Mouse (Mus musculus) CH12.LX (cell line): Measurements from ENCODE around the gene Tgfb2. TPM values are rescaled to one million over a fixed set of nuclear protein-coding genes. Genes with fewer than 3 reads are reported as not detected.

Experiments
- DNase-seq: peaks from one replicate; pipeline ENCODE4 v3.0.0-alpha.2; 2013; ENCODE audit errors: extremely low read depth
- H3K27ac ChIP-seq: 2 replicates; pipeline ENCODE4 v1.5.1; 2012; ENCODE audit warnings: low read depth, mild to moderate bottlenecking, control low read depth, moderate library complexity; ENCODE audit not compliant: insufficient read depth
- H3K27me3 ChIP-seq: replicated peaks from 2 replicates; pipeline ENCODE3; 2012; ENCODE audit warnings: inconsistent platforms
- H3K36me3 ChIP-seq, 2 experiments: replicated peaks in 1 of 2; 2 replicates each; pipeline versions ENCODE3 to v1.6.1; 2012; ENCODE audit warnings: inconsistent platforms in 1 of 2, low read length in 1 of 2, mild to moderate bottlenecking in 1 of 2, mixed read lengths in 1 of 2, moderate library complexity in 1 of 2; ENCODE audit not compliant: control insufficient read depth in 1 of 2, insufficient read depth in 1 of 2
- H3K4me1 ChIP-seq, 2 experiments: 2 replicates each; pipeline ENCODE4 v1.6.1; 2012; ENCODE audit warnings: inconsistent platforms in 1 of 2, moderate library complexity in 1 of 2; ENCODE audit not compliant: insufficient read depth in 2 of 2, control insufficient read depth in 1 of 2
- H3K4me2 ChIP-seq: 2 replicates; pipeline ENCODE4 v1.6.1; 2012; ENCODE audit warnings: low read depth, mild to moderate bottlenecking, control low read depth; ENCODE audit not compliant: poor library complexity, insufficient read depth, severe bottlenecking
- H3K4me3 ChIP-seq, 3 experiments: fragments of 150-350 bp in 1 of 3; sonication (generic) in 1 of 3; replicated peaks in 1 of 3; 2 replicates each; pipeline versions ENCODE3 to v1.5.1; 2011 to 2012; ENCODE audit warnings: low read depth in 2 of 3, low read length in 2 of 3, mild to moderate bottlenecking in 2 of 3, moderate library complexity in 2 of 3, control low read depth in 1 of 3, improper control_type of control experiment in 1 of 3, inconsistent platforms in 1 of 3, mixed read lengths in 1 of 3; ENCODE audit not compliant: poor library complexity in 1 of 3
- H3K79me2 ChIP-seq: replicated peaks from 2 replicates; pipeline ENCODE4 v1.6.1; 2012; ENCODE audit warnings: mild to moderate bottlenecking, moderate library complexity; ENCODE audit not compliant: control insufficient read depth, poor library complexity, insufficient read depth, severe bottlenecking; ENCODE audit errors: extremely low read depth
- H3K9ac ChIP-seq: 2 replicates; pipeline ENCODE4 v1.6.1; 2012; ENCODE audit warnings: low read depth, mild to moderate bottlenecking, control low read depth, moderate library complexity; ENCODE audit not compliant: insufficient read depth
- H3K9me3 ChIP-seq: replicated peaks from 2 replicates; pipeline ENCODE3; 2012; ENCODE audit warnings: low read length, inconsistent platforms, mixed read lengths
- BHLHE40 ChIP-seq: IDR thresholded peaks from 2 replicates; pipeline ENCODE4 v1.6.1; 2011; ENCODE audit warnings: mild to moderate bottlenecking, low read depth, low read length, improper control_type of control experiment
- ELF1 ChIP-seq: IDR thresholded peaks from 2 replicates; pipeline ENCODE4 v1.6.1; 2014; ENCODE audit warnings: low read depth, mild to moderate bottlenecking, inconsistent platforms, low read length, improper control_type of control experiment
- GABPA ChIP-seq: IDR thresholded peaks from 2 replicates; pipeline ENCODE4 v1.6.1; 2012; ENCODE audit warnings: low read depth, low read length, improper control_type of control experiment, inconsistent platforms; ENCODE audit not compliant: insufficient replicate concordance
- HCFC1 ChIP-seq: IDR thresholded peaks from 2 replicates; pipeline ENCODE4 v1.6.1; 2012; ENCODE audit warnings: low read depth, mild to moderate bottlenecking, inconsistent platforms, low read length, improper control_type of control experiment
- IRF4 ChIP-seq: IDR thresholded peaks from 2 replicates; pipeline ENCODE4 v1.6.1; 2014; ENCODE audit warnings: low read depth, mild to moderate bottlenecking, inconsistent platforms, low read length, improper control_type of control experiment
- JUN ChIP-seq: IDR thresholded peaks from 2 replicates; pipeline ENCODE4 v1.6.1; 2011; ENCODE audit warnings: low read depth, mild to moderate bottlenecking, low read length, improper control_type of control experiment, moderate library complexity; ENCODE audit not compliant: insufficient read depth
- MAX ChIP-seq: IDR thresholded peaks from 2 replicates; pipeline ENCODE4 v1.6.1; 2011; ENCODE audit warnings: low read length, improper control_type of control experiment
- NELFE ChIP-seq: IDR thresholded peaks from 2 replicates; pipeline ENCODE4 v1.6.1; 2011; ENCODE audit warnings: low read depth, low read length, improper control_type of control experiment
- RAD21 ChIP-seq: IDR thresholded peaks from 2 replicates; pipeline ENCODE4 v1.6.1; 2011; ENCODE audit warnings: low read depth, mild to moderate bottlenecking, low read length, improper control_type of control experiment, moderate library complexity
- ZKSCAN1 ChIP-seq: IDR thresholded peaks from 2 replicates; pipeline ENCODE4 v1.6.1; 2012; ENCODE audit warnings: low read depth, inconsistent platforms, low read length, improper control_type of control experiment, borderline replicate concordance
- dilution Hi-C: fragments of 300-500 bp; cut with MboI; formaldehyde crosslinking; loops from 2 replicates; pipeline ENCODE4 v1.14.3; 2020; ENCODE audit warnings: low sequenced_read_pairs; ENCODE audit not compliant: extremely low pct_unique_long_range_greater_than_20kb, extremely low pct_ligation_motif_present
- in situ Hi-C: fragments of 300-500 bp; cut with MboI; formaldehyde crosslinking; loops from 3 replicates; pipeline ENCODE4 v1.14.3; 2019; ENCODE audit warnings: low sequenced_read_pairs, low pct_ligation_motif_present, low pct_unique_long_range_greater_than_20kb, mixed read lengths
- polyA plus RNA-seq: library from polyadenylated mRNA; unstranded; fragments of >175 nt; gene quantifications from 2 replicates; pipeline ENCODE4 v1.2.1, GENCODE M21; 2012; ENCODE audit warnings: low read depth; ENCODE audit not compliant: insufficient read length
- total RNA-seq, 2 experiments: library from RNA; depleted of rRNA; stranded (reverse); fragments of 300-350 nt in 1 of 2; fragments of >200 nt in 1 of 2; gene quantifications; 2 replicates each; pipeline ENCODE4 v1.2.3; 2012 to 2014

Tgfb2 gene
- total RNA-seq (2012; rRNA removed) (0.04 and 0.17 TPM in 2 replicates), total RNA-seq (2014; rRNA removed) (not detected in 2 replicates), polyA plus RNA-seq (0.11 TPM in 1 of 2 replicates, not detected in the other)

- Histone ChIP-seq H3K9me3 (peaks cover 7% of the 10 kb centered on the region), H3K9ac (no peak within 1 kb of the TSS), H3K27ac (no peak within 1 kb of the TSS), H3K4me1 (peaks cover 0 to 15% of the 10 kb centered on the region in 2 experiments; a peak in 2 of 4 replicates), H3K4me2 (peak within 1 kb of the TSS; percentile 86; the same call in 1 of the 2 replicates), H3K4me3 (peak within 1 kb of the TSS in 1 of 3 experiments; percentile 32), H3K27me3 (no peaks in the 10 kb centered on the region), H3K79me2 (no peaks in the 10 kb centered on the region), H3K36me3 (peaks cover 0 to 10% of the 10 kb centered on the region in 2 experiments)
- in situ Hi-C loops: loop anchor here (25.0 kb wide), 1 partner anchor 1019 kb away; no protein-coding TSS in a partner anchor
- no peak for DNase-seq
- dilution Hi-C loops: no loop called here
- TF ChIP-seq IRF4: no peak
Observed at GRCm38 (mm10) chr1:186705915-186706248, at the start of gene Tgfb2. Gene Tgfb2 (minus strand): TSS chr1:186705989.

GRCm38 (mm10) chr1:186749675-186750283, 44.0 kb upstream of the Tgfb2 start:
- TF ChIP-seq GABPA (no peak), ZKSCAN1 (no peak), NELFE (no peak), MAX (no peak), ELF1 (no peak), RAD21 (no peak), JUN (no peak), HCFC1 (no peak), BHLHE40 (no peak)
- dilution Hi-C loops (no loop called here), in situ Hi-C loops (no loop called here)
- peak overlapping the region; percentile 33 for H3K4me2 ChIP-seq
- peak overlapping the region; percentile 30; the same call in 1 of the 2 replicates for H3K27ac ChIP-seq
- H3K27me3 ChIP-seq: no peaks in the 10 kb centered on the region
- DNase-seq: no peak
- peaks cover 2 to 22% of the 10 kb centered on the region in 2 experiments; a peak in 2 of 4 replicates for H3K4me1 ChIP-seq
- peak overlapping the region; percentile 88 to 95 (median 91) for H3K4me3 ChIP-seq
- peaks cover 37% of the 10 kb centered on the region for H3K79me2 ChIP-seq
- H3K9ac ChIP-seq: peak overlapping the region; percentile 92
- no peaks in the 10 kb centered on the region for H3K9me3 ChIP-seq
- H3K36me3 ChIP-seq: peaks cover 5 to 25% of the 10 kb centered on the region in 2 experiments
